Mouse (Mus musculus) hindbrain, embryonic 16.5 days (tissue): Measurements from ENCODE around the gene Pex16. TPM values are rescaled to one million over a fixed set of nuclear protein-coding genes. Genes with fewer than 3 reads are reported as not detected.
"Not testable (repeated sequence)": the region's sequence is repeated elsewhere in the genome, so short reads cannot be mapped to it uniquely, and the experiment has no call there.

Experiments
- ATAC-seq: fragments of 200-750 bp; cut with Nextera tagmentation; 2 replicates; pipeline ENCODE4 v1.8.0; 2017; ENCODE audit warnings: moderate TSS enrichment, moderate library complexity
- H3K27ac ChIP-seq: fragments of 300-500 bp; sonication (generic); 2 replicates; pipeline ENCODE4 v1.5.1; 2014; ENCODE audit warnings: low read depth, mild to moderate bottlenecking, control low read depth, low read length, moderate library complexity
- H3K27me3 ChIP-seq: fragments of 300-500 bp; sonication (generic); replicated peaks from 2 replicates; pipeline ENCODE4 v1.6.1; 2014; ENCODE audit warnings: low read length; ENCODE audit not compliant: control insufficient read depth, insufficient read depth
- H3K36me3 ChIP-seq: fragments of 300-500 bp; sonication (generic); 2 replicates; pipeline ENCODE4 v1.6.1; 2014; ENCODE audit warnings: mild to moderate bottlenecking, low read length, moderate library complexity, mixed read lengths; ENCODE audit not compliant: control insufficient read depth, insufficient read depth
- H3K4me1 ChIP-seq: fragments of 300-500 bp; sonication (generic); 2 replicates; pipeline ENCODE4 v1.6.1; 2014; ENCODE audit warnings: low read depth, low read length; ENCODE audit not compliant: control insufficient read depth, insufficient read depth
- H3K4me2 ChIP-seq: fragments of 300-500 bp; sonication (generic); 2 replicates; pipeline ENCODE4 v1.6.1; 2014; ENCODE audit warnings: mild to moderate bottlenecking, low read length, control low read depth, moderate library complexity
- H3K4me3 ChIP-seq: fragments of 300-500 bp; sonication (generic); 2 replicates; pipeline ENCODE4 v1.5.1; 2014; ENCODE audit warnings: mild to moderate bottlenecking, low read length, control low read depth, moderate library complexity
- H3K9ac ChIP-seq: fragments of 300-500 bp; sonication (generic); 2 replicates; pipeline ENCODE4 v1.6.1; 2014; ENCODE audit warnings: low read depth, mild to moderate bottlenecking, control low read depth, low read length, moderate library complexity
- H3K9me3 ChIP-seq: fragments of 300-500 bp; sonication (generic); 2 replicates; pipeline ENCODE4 v1.6.1; 2014; ENCODE audit warnings: mild to moderate bottlenecking, low read length, moderate library complexity; ENCODE audit not compliant: control insufficient read depth
- WGBS: fragments of 180-500 bp; shearing (Covaris S2); extraction: QIAGEN DNeasy Blood & Tissue Kit; methylation state at CpG from one replicate; pipeline ENCODE4 v1.1.7; 2014; 5-methylcytosine and 5-hydroxymethylcytosine counted together
- polyA plus RNA-seq: library from polyadenylated mRNA; unstranded; fragments of >200 nt; fragmentation: Nextera tagmentation; extraction: Ambion mirVana; gene quantifications from 2 replicates; pipeline ENCODE4 v1.2.1, GENCODE M21; 2015

The Pex16 gene
- polyA plus RNA-seq, 1 experiment from 2014 or later: 45.6 TPM

DNA sequence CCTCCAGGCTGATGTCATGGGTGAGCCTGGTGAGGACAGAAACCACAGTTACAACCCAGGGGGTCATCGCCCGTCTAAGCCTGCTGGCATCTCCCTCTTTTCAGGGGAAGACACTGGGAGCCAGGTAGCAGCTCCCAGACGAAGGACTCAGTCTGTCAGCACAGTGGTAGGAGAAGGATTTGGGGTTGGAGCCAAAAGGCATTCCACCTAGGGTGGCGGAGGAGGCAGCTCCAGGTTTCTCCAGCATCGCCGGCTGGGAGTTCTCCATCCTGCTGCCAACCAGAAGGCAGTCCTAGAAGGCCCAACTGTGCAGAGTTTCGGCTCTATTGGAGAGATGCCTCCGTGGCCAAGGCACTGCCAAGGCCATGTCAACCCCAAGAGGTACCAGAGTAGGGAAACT is 16.6 kb downstream of the Pex16 start:
- no peaks in the 10 kb centered on the region for H3K27me3 ChIP-seq
- no peak overlapping the region for H3K4me3 ChIP-seq
- peaks cover 54% of the 10 kb centered on the region for H3K4me1 ChIP-seq
- no peak overlapping the region for H3K4me2 ChIP-seq
- H3K9ac ChIP-seq: no peak overlapping the region
- WGBS: 80% methylated on average over 8 of the region's 8 CpGs
- H3K9me3 ChIP-seq: no peaks in the 10 kb centered on the region
- no peak overlapping the region for H3K27ac ChIP-seq
- peaks cover 14% of the 10 kb centered on the region for H3K36me3 ChIP-seq
- ATAC-seq: no peak

DNA sequence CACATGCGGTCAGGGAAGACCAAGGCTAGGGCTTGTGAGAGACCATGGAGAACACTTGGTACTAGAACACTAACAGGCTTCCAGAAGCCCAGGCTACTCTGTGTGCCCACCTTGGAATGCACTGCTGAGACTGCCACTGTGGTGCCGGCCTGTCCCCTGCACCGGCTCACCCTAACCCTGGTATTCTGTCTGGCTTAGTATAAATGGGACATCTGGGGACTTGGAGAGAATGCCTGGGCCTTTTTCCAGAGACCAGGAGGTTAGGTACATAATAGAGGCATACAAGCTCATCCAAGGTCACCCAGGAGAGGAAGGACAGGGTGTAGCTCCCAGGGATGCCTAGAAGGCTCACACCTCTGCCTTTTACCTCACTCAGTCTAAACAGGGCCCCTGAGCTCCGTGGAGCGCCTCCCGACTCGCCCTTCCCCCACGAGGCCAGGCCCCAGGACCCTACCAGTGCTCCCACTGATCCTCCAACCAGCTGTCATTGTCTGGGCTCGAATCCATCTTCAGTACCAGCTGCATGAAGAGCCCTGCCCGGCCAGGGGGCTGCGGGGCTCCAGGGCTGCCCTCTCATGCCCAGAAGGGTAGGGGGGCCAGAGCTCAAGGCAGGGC is 17.3 kb downstream of the Pex16 start:
- Histone ChIP-seq H3K4me2 (peak overlapping the region; percentile 49), H3K27me3 (no peaks in the 10 kb centered on the region), H3K36me3 (peaks cover 8% of the 10 kb centered on the region), H3K4me3 (peak overlapping the region; percentile 28), H3K9me3 (no peaks in the 10 kb centered on the region), H3K27ac (peak overlapping the region; percentile 55), H3K4me1 (peaks cover 54% of the 10 kb centered on the region), H3K9ac (peak overlapping the region; percentile 41)
- ATAC-seq: 0 out of 2 replicates have a peak, but pooled peaks have one; percentile 1
- 16% methylated on average over 11 of the region's 11 CpGs for WGBS

- H3K4me3 ChIP-seq: peak overlapping the region; percentile 28
- H3K9ac ChIP-seq: peak overlapping the region; percentile 41
- H3K4me1 ChIP-seq: peaks cover 54% of the 10 kb centered on the region
- H3K4me2 ChIP-seq: peak overlapping the region; percentile 49
- no peak for ATAC-seq
- 0 out of 2 replicates have a peak, but pooled peaks cover 2% of the 10 kb centered on the region for H3K36me3 ChIP-seq
- H3K27ac ChIP-seq: peak overlapping the region; percentile 55
- WGBS: 4% methylated on average over 26 of the region's 26 CpGs
- no peaks in the 10 kb centered on the region for H3K9me3 ChIP-seq
- no peaks in the 10 kb centered on the region for H3K27me3 ChIP-seq
Measured at GRCm38 (mm10) chr2:92392318-92393264, 18.1 kb downstream of the Pex16 start.

DNA sequence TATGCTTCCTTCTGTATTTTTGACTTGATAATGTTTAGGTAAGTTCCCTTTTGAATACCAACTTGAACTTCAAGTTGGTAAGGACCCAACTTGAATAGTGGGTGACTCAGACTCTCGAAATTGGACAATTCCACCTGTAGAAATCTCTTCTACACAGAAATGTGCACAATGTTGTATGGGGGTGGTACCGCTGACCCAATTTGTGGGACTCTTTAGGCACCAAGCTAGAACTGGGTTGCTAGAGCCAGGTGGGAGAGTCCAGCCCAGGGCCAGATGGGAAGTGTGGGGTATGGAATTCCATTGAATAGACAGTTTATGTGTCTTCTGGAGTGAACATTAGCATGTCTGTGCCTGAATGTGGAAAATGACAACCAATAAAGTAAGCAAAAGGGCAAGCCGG is 21.1 kb downstream of the Pex16 start:
- no peak overlapping the region for H3K4me2 ChIP-seq
- no peaks in the 10 kb centered on the region for H3K27me3 ChIP-seq
- peaks cover 50% of the 10 kb centered on the region for H3K4me1 ChIP-seq
- no peak overlapping the region for H3K4me3 ChIP-seq
- no peaks in the 10 kb centered on the region for H3K9me3 ChIP-seq
- 0 out of 2 replicates have a peak, but pooled peaks cover 2% of the 10 kb centered on the region for H3K36me3 ChIP-seq
- 92% methylated on average over 3 of the region's 3 CpGs for WGBS
- no peak overlapping the region for H3K9ac ChIP-seq
- ATAC-seq: no peak
- H3K27ac ChIP-seq: no peak overlapping the region

DNA sequence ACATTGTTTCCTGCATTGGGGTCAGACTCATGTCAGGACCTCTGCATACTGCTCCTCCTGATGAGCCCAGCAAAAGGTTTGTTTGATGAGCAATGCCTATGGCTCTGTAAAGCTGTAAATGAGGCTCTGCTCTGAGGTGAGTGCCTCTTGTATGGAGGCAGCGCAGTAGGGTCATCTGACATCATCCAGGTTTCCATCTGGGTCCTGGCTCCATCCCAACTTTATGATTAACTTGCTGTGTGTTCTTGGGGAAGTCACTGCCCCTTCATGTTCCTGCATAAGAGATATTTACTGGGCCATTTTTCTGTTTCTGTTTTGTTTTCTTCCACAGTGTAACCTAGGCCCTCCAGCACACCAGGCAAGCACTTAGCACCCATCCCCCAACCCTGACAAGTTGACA is 23.0 kb downstream of the Pex16 start:
- no peak overlapping the region for H3K4me3 ChIP-seq
- H3K4me1 ChIP-seq: peaks cover 34% of the 10 kb centered on the region
- H3K4me2 ChIP-seq: no peak overlapping the region
- H3K9me3 ChIP-seq: no peaks in the 10 kb centered on the region
- no peaks in the 10 kb centered on the region for H3K27me3 ChIP-seq
- H3K9ac ChIP-seq: no peak overlapping the region; the same call in 1 of the 2 replicates
- H3K27ac ChIP-seq: no peak overlapping the region
- H3K36me3 ChIP-seq: 0 out of 2 replicates have a peak, but pooled peaks cover 2% of the 10 kb centered on the region
- no peak for ATAC-seq
- WGBS: 95% methylated on average over 1 of the region's 1 CpGs

DNA sequence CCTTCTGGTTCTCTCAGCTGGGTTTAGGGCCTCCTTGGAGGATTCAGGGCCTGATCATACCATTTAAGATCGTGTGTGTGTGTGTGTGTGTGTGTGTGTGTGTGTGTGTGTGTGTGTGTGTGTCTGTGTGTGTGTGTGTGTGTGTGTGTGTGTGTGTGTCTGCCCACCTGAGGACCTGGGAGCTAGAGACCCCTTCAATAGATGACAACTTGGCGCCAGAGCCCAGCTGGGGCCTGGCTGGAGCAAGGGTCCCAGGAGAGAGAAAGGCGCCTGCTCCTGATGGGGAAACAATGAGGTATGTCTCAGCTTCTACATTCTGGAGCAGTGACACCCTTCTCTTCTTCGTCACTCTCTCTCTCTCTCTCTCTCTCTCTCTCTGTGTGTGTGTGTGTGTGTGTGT is 25.4 kb downstream of the Pex16 start:
- Histone ChIP-seq H3K4me3 (peak overlapping the region; percentile 79), H3K9ac (peak overlapping the region; percentile 39; the same call in 1 of the 2 replicates), H3K4me2 (peak overlapping the region; percentile 76), H3K4me1 (peaks cover 29% of the 10 kb centered on the region)
- not testable (repeated sequence) for ATAC-seq, H3K27me3 ChIP-seq, H3K36me3 ChIP-seq, H3K27ac ChIP-seq, H3K9me3 ChIP-seq
- WGBS: 16% methylated on average over 4 of the region's 4 CpGs

DNA sequence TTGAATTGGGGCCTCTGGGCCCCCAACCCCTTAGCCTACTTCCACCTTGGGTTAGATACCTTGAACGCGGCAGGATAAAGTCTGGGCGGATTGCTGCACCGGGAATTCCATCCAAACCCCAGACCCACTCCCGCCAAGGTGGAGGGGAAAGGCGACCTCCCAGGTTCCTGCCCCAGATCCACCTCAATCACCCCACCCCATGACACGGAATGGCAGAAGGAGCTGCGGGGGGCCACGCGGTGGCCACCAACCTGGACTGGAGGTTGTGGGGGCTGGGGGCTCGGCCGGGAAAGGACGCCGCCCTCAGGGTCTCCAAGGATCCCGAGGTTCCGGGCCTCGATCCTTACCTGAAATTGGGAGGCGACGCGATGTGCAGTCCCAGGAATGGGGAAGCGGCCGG is 26.2 kb downstream of the Pex16 start:
- Histone ChIP-seq H3K4me2 (peak overlapping the region; percentile 76), H3K27ac (peak overlapping the region; percentile 87), H3K36me3 (peaks cover 9% of the 10 kb centered on the region), H3K27me3 (no peaks in the 10 kb centered on the region), H3K4me3 (peak overlapping the region; percentile 79), H3K9me3 (no peaks in the 10 kb centered on the region), H3K4me1 (peaks cover 30% of the 10 kb centered on the region), H3K9ac (peak overlapping the region; percentile 88)
- 0 out of 2 replicates have a peak, but pooled peaks have one; percentile 1 for ATAC-seq
- WGBS: under 1% methylated on average over 20 of the region's 22 CpGs

GRCm38 (mm10) chr2:92401091-92401561 is 26.6 kb downstream of the Pex16 start, which contains the start of gene Mapk8ip1:
Gene Mapk8ip1 (minus strand): TSS chr2:92401263.
- peak; percentile 71 for ATAC-seq
- peak within 1 kb of the TSS; percentile 88 for H3K9ac ChIP-seq
- H3K27me3 ChIP-seq: no peaks in the 10 kb centered on the region
- H3K36me3 ChIP-seq: peaks cover 9% of the 10 kb centered on the region
- 4% methylated on average over 23 of the region's 59 CpGs for WGBS
- H3K4me1 ChIP-seq: peaks cover 32% of the 10 kb centered on the region
- H3K4me3 ChIP-seq: peak within 1 kb of the TSS; percentile 79
- H3K9me3 ChIP-seq: no peaks in the 10 kb centered on the region
- H3K27ac ChIP-seq: peak within 1 kb of the TSS; percentile 87
- H3K4me2 ChIP-seq: peak within 1 kb of the TSS; percentile 76
